Mouse (Mus musculus): Measurements from ENCODE around the gene Hsf2bp.
"Not testable (repeated sequence)": the region's sequence is repeated elsewhere in the genome, so short reads cannot be mapped to it uniquely, and the experiment has no call there.

Gene Hsf2bp

DNA sequence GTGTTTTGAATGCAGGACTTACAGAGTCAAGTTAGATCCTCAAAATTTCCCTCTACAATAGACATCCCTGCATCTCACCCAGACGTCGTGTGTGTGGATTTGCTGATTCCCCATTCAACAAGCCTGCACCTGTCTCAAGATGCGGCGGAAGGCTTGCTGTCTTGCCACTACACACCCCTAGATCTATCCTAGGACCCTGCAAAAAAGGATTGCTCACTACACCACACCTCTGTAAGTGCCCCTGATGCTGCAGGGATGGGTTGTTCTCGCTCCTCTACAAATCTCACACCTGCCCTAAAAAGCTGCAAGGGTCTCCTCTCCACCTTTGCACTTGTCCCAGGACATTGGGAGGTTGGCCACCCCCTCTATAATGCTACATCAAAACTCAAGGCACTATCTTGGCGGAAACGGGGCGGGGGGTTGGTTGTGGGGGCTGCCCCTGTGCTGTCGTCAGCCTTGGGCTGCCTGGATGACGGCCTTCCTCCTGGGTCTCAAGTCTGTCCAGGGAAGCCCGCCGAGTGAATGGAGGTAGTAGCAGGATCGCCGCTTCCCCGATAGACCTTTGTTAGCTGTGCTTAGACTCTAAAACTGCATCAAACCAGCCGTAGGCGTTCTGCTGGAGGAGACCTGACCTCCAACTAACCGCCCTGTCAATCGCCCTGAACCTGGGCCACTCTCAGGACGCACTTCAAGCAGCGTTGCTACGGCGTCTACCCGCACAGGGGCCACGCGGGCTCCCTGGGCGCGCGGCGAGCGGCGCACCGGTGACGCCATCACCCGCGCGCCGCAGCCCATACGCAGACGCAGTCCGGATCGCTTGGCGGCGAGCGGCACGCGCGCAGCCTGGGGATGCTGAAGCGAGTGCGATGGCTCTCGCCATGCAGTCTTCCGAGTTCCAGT, at the start of gene Hsf2bp, which contains the start of gene Rrp1b:
Gene Hsf2bp (minus strand): TSS at position 741 of the 900 bp plus-strand sequence.
Gene Rrp1b (plus strand): TSS at position 492 of the 900 bp plus-strand sequence.
- DNase-seq: peak; percentile 94

DNA sequence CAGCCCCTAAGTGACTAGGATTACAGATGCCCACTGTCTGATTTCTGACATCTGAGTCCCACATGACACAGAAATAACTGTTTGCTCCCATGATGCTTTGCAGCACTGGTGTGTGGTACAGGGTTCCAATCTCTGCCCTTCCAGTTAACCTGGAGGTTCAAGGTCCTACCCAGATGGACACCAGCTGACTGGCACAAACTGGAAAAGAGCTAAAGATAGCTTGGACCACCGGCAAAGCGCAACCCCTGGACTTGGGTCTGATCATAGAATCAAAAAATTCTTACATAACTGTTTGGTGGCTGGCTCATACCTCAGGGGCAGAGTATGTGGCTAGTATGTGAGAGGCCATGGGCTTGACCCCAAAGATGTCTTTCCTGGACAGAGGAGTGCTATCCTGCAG, 47.2 kb upstream of the Hsf2bp start:
- no peak for DNase-seq

- DNase-seq: peak; percentile 75
These were observed 39.0 kb upstream of the Hsf2bp start for GRCm38 (mm10) chr17:32075164-32075563.

DNA sequence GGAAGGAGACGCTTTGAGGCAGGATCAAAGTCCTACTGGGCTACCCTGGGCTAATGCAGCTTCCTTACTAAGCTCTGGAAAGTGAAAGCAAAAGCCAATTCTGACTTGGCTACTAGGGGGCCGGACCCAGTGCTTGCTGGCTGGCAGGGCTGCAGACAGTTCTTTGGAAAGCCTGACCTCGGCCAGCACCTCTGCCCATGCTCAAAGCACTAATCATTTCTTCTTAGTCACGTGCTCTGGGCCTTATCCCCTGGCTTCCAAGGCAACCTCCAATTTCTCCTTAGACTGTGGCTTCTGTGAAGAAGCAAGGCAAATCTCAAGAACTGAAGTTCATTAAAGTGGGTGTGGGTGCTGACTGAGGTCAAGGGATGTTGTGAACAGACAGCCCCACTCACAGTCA, 38.5 kb upstream of the Hsf2bp start:
- no peak for DNase-seq

DNA sequence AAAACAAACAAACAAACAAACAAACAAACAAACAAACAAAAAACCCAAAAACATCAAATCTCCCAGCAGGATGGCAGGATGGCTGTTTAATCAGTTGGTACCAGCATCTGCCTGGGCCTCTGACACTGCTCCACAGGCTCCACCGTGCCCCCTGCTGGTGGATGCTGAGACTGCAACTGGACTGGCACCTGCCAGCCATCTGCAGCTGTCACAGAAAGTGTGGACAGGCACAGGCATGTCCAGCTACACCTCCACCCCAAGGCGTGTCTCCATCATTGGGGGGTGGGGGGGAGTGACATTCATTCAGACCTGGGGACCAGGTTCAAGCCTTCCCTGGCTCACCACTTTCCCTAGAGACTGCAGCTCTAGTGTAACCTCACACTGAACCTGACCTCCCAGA, 37.2 kb upstream of the Hsf2bp start:
- peak; percentile 78 for DNase-seq

GRCm38 (mm10) chr17:32068810-32069209, 32.7 kb upstream of the Hsf2bp start:
- no peak for DNase-seq

- DNase-seq: no peak
These were observed 32.2 kb upstream of the Hsf2bp start for GRCm38 (mm10) chr17:32068381-32068780.

DNA sequence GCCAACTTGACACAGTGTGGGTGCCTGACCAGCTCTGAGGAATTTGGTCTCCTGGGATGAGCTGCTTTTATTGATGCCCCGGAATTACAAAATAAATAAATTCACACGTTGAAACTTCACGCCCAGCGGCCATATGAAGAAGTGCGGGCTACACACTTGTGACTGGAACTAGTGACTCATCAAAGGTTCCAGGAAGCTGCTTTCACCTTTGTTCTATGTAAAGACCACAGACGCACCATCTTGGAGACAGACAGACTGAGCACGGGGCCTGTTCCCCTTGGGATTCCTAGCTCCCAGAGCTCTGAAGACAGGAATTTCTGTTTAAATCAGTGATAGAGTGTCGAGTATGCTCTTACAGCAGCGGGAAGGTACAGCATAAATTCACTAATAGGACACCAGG, 31.4 kb upstream of the Hsf2bp start:
- no peak for DNase-seq

- DNase-seq: not testable (repeated sequence)
These were observed 28.6 kb upstream of the Hsf2bp start for GRCm38 (mm10) chr17:32064762-32065161.

- DNase-seq: no peak
These were observed 27.5 kb upstream of the Hsf2bp start for GRCm38 (mm10) chr17:32063654-32064053.

- no peak for DNase-seq
These were observed 25.1 kb upstream of the Hsf2bp start for GRCm38 (mm10) chr17:32061219-32061618.

GRCm38 (mm10) chr17:32059084-32059483, 22.9 kb upstream of the Hsf2bp start:
- no peak for DNase-seq

DNA sequence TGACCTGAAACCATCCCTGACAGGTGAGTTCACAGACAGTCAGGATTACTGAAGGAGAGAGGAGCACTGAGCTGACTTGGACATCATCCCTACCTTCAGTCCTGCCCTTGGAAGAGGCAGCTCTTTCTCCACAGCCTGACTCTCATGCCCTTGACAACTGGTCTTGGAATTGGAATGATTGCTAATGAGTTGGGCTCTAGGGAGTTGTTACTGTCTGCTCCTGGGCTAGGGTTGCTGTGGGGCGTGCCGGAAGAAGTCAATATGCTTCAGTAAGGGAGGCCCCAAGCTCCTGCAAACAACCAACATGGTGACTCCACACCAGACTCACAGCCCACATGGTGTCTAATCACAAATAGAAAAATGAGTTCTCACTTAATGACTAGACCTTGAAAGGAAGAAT, 21.7 kb upstream of the Hsf2bp start:
- no peak for DNase-seq

- DNase-seq: no peak
These were observed 17.5 kb upstream of the Hsf2bp start for GRCm38 (mm10) chr17:32053677-32054076.

DNA sequence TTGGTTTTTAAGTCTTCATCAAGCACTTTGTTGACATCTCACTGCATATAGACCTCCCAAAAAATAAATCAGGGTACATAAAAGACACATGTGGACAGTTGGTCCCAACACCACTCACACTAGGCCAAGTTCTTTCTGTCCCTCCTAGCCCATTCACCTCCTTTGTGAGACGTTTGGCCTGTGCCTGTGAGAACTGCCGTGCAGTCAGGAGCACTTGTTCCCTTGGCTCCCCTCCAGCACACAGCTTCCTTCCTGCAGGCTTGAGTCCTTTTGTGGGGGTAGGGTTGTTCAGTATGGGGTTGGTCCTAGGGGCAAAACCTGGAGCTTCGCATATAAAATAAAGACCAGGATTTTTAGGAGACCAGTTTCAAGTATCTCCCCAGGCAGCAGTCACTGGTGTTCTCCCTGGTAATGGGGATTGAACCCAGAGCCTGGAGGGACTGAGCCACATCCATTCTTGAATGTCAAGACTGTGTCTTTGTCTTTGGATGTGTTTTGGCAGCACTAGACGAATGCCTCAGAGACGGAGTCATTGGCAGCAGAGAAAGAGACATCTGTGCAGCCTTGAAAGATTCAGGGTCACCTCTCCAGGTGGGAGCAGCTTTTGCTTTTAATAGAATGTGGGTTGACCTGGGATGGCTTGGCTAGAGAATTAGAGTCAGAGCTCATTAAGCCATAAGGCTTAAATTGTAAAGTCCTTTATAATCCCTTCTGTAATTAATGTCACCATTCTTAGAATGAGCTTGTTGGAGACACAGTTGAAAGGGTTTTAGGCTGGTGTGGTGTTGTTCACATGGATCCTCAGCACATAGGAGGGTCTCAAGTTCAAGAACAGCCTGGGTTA, 16.3 kb upstream of the Hsf2bp start:
- DNase-seq: no peak

GRCm38 (mm10) chr17:32050609-32051008, 14.5 kb upstream of the Hsf2bp start:
- DNase-seq: no peak

GRCm38 (mm10) chr17:32049914-32050313, 13.8 kb upstream of the Hsf2bp start:
- DNase-seq: no peak

- no peak for DNase-seq
These were observed 12.2 kb upstream of the Hsf2bp start for GRCm38 (mm10) chr17:32048351-32048750.

- DNase-seq: no peak
These were observed 10.4 kb upstream of the Hsf2bp start for GRCm38 (mm10) chr17:32046541-32046940.

DNA sequence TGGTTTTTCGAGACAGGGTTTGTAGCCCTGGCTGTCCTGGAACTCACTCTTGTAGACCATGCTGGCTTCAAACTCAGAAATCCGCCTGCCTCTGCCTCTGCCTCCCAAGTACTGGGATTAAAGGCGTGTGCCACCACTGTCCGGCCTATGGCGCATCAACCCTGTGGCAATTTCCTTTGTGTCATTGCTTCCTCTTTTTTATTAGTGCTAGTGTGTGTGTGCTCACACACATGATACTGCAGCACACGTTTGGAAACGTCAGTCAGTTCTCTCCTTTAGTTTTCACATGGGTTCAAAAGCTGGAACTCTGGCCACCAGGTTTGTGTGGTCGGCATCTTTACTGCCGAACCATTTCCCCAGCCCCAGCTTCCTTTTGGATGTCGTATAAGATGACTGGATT, 4.1 kb upstream of the Hsf2bp start:
- no peak for DNase-seq

DNA sequence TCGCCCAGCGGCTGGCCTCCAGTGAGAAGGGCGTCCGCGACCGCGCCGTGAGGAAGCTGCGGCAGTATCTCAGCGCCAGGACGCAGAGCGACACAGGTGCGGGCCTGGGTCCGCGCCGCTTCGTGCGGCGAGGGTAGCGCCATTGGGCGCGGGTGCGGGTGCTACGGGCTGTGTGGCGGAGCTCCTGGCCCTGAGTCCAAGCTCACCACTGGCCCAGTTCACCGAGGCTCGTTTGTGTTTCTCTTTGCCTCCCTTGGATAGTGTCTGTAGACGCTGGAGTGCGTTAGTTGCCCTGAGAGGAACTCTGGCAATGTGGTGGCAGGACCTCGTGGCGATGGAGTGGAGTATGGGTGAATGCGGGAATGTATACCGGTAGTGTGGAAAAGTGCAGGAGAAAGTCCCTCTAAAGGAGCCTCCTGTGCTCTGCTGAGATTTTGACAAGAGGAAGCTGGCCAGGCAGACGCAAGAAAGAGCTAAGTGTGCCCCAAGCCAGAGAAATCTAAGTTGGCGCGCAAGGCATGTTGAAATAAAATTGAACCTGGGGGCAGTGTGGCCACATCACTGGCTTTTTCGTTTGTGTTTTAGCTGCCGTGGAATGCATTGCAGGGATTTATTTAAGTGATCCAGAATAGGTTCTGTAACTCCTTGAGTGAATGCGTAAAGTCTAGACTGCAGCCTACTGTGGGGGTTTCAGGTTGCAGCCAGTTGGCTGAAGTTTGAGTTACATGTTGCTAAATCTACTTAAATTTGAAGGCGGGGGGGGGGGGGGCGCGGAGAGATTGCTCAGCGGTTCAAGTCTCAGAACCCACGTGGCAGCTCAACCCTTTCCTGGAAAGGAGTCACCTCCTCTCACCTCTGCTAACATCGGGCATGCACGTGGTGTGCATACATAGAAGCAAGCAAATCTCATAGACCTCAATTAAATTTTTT, 625 bp upstream of the Hsf2bp start:
- peak; percentile 27 for DNase-seq

GRCm38 (mm10) chr17:32034322-32034721, 1.8 kb downstream of the Hsf2bp start:
- no peak for DNase-seq

DNA sequence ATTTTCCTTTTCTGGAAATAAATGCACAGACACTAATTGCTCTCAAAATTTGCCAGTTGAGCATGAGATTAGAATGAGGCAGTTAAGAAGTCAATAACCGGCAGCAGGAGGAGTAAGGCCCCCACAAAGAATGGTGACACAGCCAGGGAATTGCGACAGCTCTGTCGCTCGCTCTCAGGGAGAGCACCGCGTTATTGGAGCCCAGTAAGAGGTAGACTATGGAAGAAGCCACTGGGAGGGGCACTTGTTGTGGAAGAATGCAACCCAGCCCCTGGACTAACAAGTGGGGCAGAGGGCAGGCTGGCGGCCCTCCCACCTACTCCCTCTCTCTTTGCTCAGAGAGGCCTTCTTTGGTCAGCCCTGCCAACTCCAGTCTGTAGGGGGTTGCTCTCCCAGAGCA, 4.5 kb downstream of the Hsf2bp start:
- DNase-seq: no peak

Measured in embryo, embryonic 11 days (tissue).